Mouse (Mus musculus): ENCODE data around the gene Olfr715b. TPM values are rescaled to one million over a fixed set of nuclear protein-coding genes. Genes with fewer than 3 reads are reported as not detected.
"Not testable (repeated sequence)": the region's sequence is repeated elsewhere in the genome, so short reads cannot be mapped to it uniquely, and the experiment has no call there.

Gene Olfr715b
- under 1 TPM in 1 of 2 experiments, not detected in 1; 0.16 TPM for polyA plus RNA-seq (2017; shearing (Covaris generic))

DNA sequence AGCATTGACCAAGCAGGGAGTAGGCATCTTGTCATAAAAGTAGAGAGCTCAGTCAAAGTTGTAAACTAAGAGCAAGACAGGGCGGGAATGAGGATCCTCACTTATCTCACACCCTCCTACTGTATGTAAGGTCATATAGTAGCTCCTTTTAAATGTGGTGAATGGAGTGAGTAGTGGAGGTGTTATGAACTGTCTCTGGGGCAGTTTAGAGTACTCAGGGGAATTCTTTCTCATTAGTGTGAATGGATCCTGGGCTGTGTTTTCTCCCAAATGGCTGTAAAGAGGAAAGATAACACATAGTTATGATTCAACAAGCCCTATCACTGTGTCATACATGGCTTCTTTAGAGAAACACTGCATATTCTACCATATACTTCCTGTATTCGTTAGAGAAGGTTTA is at the start of gene Olfr715b:
Olfr715b (minus strand) TSS at position 101 of the 400 bp plus-strand sequence.
- ATAC-seq, result not testable (repeated sequence)

GRCm38 (mm10) chr7:107138027-107138426 is 27.9 kb upstream of the Olfr715b start, which contains the start of gene Olfr716:
TSS of gene Olfr716 (plus strand) at chr7:107138327.
- not testable (repeated sequence) for ATAC-seq

- ATAC-seq, result not testable (repeated sequence)
Measured at GRCm38 (mm10) chr7:107130983-107131382, 20.8 kb upstream of the Olfr715b start, which contains the start of gene Olfr715. TSS of gene Olfr715 (minus strand) at chr7:107131083.

DNA sequence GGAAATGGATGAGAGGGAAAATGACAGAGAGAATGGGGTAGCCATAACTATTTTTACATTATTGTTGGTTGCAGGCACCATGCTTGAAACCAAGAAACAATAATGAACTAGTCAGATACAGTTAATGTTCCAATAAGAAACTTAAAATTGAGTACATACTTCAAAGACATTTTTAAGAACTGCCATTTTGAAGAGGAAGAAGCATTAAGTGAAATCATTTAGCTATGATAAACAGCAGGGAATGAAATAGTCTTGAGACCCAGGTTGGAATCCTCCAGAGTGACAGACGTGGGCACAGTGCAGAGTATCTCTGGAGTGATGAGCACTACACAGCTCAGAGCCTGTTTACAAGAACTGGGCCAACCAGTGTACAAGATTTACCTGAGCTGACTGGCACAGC is 17.2 kb downstream of the Olfr715b start, which contains the start of gene Olfr17:
Olfr17 (plus strand) TSS at position 301 of the 400 bp plus-strand sequence.
- ATAC-seq, result no peak

DNA sequence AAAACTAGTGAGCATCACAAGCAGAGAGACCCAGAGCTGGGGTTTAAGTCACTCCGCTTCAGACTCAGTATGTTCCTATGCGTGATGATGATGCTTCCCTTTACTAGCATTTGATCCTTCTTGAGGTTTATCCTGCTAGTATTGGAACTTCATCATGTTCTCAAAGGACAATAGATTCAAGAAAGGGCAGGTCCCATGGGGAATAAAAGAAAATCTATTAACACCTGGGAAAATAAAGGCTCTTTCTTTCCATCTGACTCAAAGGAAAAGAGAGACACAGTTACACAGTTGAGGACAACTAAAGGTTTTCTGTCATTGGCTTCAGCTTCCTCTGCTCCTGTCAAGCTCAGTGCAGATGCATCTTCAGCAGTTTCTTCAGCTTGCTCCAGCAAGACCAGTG is 39.5 kb downstream of the Olfr715b start, which contains the start of gene Olfr714:
Olfr714 (plus strand) TSS at position 301 of the 400 bp plus-strand sequence.
- no peak for ATAC-seq

Other genes with a start within 250 kb of the Olfr715b start
- gene Olfr704, start 247.2 kb downstream of the Olfr715b start, polyA plus RNA-seq (2017; shearing (Covaris generic)), result not detected
- not detected for gene Olfr705, start 233.5 kb downstream of the Olfr715b start, polyA plus RNA-seq (2017; shearing (Covaris generic))
- gene Olfr706, start 222.2 kb downstream of the Olfr715b start, polyA plus RNA-seq (2017; shearing (Covaris generic)), result not detected
- not detected for gene Olfr707, start 209.1 kb downstream of the Olfr715b start, polyA plus RNA-seq (2017; shearing (Covaris generic))
- not detected for gene Olfr1532-ps1, start 202.4 kb downstream of the Olfr715b start, polyA plus RNA-seq (2017; shearing (Covaris generic))
- not detected for gene Olfr709-ps1, start 178.2 kb downstream of the Olfr715b start, polyA plus RNA-seq (2017; shearing (Covaris generic))
- gene Olfr710, start 162.1 kb downstream of the Olfr715b start, polyA plus RNA-seq (2017; shearing (Covaris generic)), result not detected
- gene Olfr6, start 146.4 kb downstream of the Olfr715b start, polyA plus RNA-seq (2017; shearing (Covaris generic)), result not detected
- gene Olfr711, start 134.9 kb downstream of the Olfr715b start, polyA plus RNA-seq (2017; shearing (Covaris generic)), result under 1 TPM in 1 of 2 experiments, not detected in 1; 0.09 TPM
- under 1 TPM in 1 of 2 experiments, not detected in 1; 0.07 TPM for gene Olfr2, start 104.3 kb downstream of the Olfr715b start, polyA plus RNA-seq (2017; shearing (Covaris generic))
- gene Olfr713, start 79.2 kb downstream of the Olfr715b start, polyA plus RNA-seq (2017; shearing (Covaris generic)), result not detected
- gene Olfr714, start 39.4 kb downstream of the Olfr715b start, polyA plus RNA-seq (2017; shearing (Covaris generic)), result not detected
- not detected for gene Olfr17, start 17.1 kb downstream of the Olfr715b start, polyA plus RNA-seq (2017; shearing (Covaris generic))
- gene Olfr715, start 20.7 kb upstream of the Olfr715b start, polyA plus RNA-seq (2017; shearing (Covaris generic)), result not detected
- gene Olfr716, start 28.0 kb upstream of the Olfr715b start, polyA plus RNA-seq (2017; shearing (Covaris generic)), result not detected
- not detected for gene Nlrp14, start 56.6 kb upstream of the Olfr715b start, polyA plus RNA-seq (2017; shearing (Covaris generic))
- gene Rbmxl2, start 99.1 kb upstream of the Olfr715b start, polyA plus RNA-seq (2017; shearing (Covaris generic)), result not detected